Mouse (Mus musculus): ENCODE measurements around the gene Ripk3. TPM values are rescaled to one million over a fixed set of nuclear protein-coding genes. Genes with fewer than 3 reads are reported as not detected.
A peak's percentile ranks its signal among the peaks of the same experiment; 100 is the strongest.

Gene Ripk3
- polyA plus RNA-seq (2012; rRNA removed) = 24.7 and 42.1 TPM in 2 replicates

DNA sequence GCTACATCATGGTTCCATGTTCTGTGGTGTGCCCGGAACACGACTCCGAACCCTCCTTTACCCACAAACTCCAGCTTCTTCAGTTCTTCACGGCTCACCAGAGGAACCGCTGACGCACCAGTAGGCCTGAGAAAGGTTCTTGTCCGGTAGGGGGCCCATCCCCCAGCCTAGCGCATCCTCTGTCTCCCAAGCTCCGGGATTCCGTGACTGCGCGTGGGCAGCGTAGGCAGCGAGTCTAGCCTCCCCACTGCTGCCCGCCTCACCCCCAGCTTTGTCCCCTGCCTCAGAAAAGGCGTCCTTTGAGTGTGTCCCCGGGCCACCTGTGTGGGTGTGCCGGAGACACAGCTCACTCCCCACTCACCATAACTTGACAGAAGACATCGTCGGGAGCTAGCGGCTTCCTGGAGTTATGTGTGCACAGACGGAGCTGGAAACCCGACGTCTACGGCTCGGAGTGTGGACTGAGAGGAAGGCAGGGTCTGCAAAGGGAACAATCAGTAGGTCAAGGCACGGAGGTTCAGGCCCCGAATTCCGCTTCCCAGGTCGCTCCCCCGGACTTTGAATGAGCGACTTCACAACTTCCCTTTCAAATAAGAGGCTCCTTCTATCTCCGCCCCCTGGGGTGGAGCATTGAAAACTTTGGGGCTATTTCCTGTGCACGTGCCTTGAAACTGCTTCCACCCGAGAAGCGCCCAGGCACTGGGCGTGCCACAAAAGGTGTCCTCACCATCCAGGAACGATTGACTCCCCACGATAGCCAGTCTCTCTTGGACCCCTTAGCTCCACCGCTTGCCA lies at the start of gene Ripk3:
TSS of gene Ripk3 (minus strand) at position 610 of the 795 bp plus-strand sequence.
- TF ChIP-seq CTCF (IDR thresholded peaks at IDR 0.05; ENCODE audit: extremely low read depth, insufficient read length, insufficient replicate concordance, low read depth, low read length) (no peak), POLR2A (IDR thresholded peaks at IDR 0.05; ENCODE audit: low read depth, low read length) (peak; percentile 82; the same call in 1 of the 2 replicates)
- no peaks in the 10 kb centered on the region for H3K27me3 ChIP-seq (ENCODE audit: control insufficient read depth, insufficient read depth, low read length)
- H3K4me1 ChIP-seq (ENCODE audit: control insufficient read depth, insufficient read depth, insufficient read length, low read length) = peaks cover 9% of the 10 kb centered on the region
- H3K27ac ChIP-seq (ENCODE audit: insufficient read depth, low read depth, low read length) = no peak within 1 kb of the TSS
- H3K4me3 ChIP-seq (ENCODE audit: low read depth, low read length) = peak within 1 kb of the TSS; percentile 71
- WGBS = 4% methylated on average over 40 of the region's 40 CpGs
- peaks cover 11% of the 10 kb centered on the region; the same call in 1 of the 2 replicates for H3K36me3 ChIP-seq (ENCODE audit: control insufficient read depth, insufficient read depth, low read length)

- H3K27me3 ChIP-seq (ENCODE audit: control insufficient read depth, insufficient read depth, low read length) = no peaks in the 10 kb centered on the region
- no peak overlapping the region for H3K27ac ChIP-seq (ENCODE audit: insufficient read depth, low read depth, low read length)
- no peaks in the 10 kb centered on the region for H3K4me1 ChIP-seq (ENCODE audit: control insufficient read depth, insufficient read depth, insufficient read length, low read length)
- H3K4me3 ChIP-seq (ENCODE audit: low read depth, low read length) = no peak overlapping the region
- no peaks in the 10 kb centered on the region for H3K36me3 ChIP-seq (ENCODE audit: control insufficient read depth, insufficient read depth, low read length)
- TF ChIP-seq POLR2A (IDR thresholded peaks at IDR 0.05; ENCODE audit: low read depth, low read length) (no peak), CTCF (IDR thresholded peaks at IDR 0.05; ENCODE audit: extremely low read depth, insufficient read length, insufficient replicate concordance, low read depth, low read length) (no peak)
- WGBS = 78% methylated on average over 5 of the region's 5 CpGs
Observed at GRCm38 (mm10) chr14:55838312-55838711, 49.6 kb upstream of the Ripk3 start.

- Histone ChIP-seq H3K27me3 (ENCODE audit: control insufficient read depth, insufficient read depth, low read length) (no peaks in the 10 kb centered on the region), H3K36me3 (ENCODE audit: control insufficient read depth, insufficient read depth, low read length) (no peaks in the 10 kb centered on the region), H3K4me1 (ENCODE audit: control insufficient read depth, insufficient read depth, insufficient read length, low read length) (no peaks in the 10 kb centered on the region), H3K4me3 (ENCODE audit: low read depth, low read length) (no peak overlapping the region), H3K27ac (ENCODE audit: insufficient read depth, low read depth, low read length) (no peak overlapping the region)
- TF ChIP-seq CTCF (IDR thresholded peaks at IDR 0.05; ENCODE audit: extremely low read depth, insufficient read length, insufficient replicate concordance, low read depth, low read length) (no peak), POLR2A (IDR thresholded peaks at IDR 0.05; ENCODE audit: low read depth, low read length) (no peak)
- WGBS = 83% methylated on average over 5 of the region's 5 CpGs
Observed at GRCm38 (mm10) chr14:55834808-55835533, 46.3 kb upstream of the Ripk3 start.

DNA sequence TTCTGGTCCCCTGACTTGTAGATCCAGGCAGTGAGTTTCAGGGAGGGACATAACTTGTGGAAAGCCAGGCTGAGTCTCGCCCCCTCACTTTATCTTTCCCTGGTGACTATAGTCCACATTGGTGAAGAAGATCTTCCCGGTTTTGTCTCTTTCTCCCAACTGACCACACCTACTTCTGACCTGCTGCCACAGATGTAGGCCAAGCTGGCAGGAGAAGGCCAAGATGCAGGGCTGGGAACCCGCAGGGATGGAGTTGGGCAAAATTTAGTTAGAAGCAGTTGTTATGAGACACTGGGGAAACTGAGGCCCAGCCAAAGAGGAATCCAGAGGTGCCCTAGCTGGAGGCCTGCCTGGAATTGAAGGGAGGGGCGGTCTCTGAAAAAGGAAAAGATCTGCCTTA lies 44.5 kb upstream of the Ripk3 start:
- TF ChIP-seq POLR2A (IDR thresholded peaks at IDR 0.05; ENCODE audit: low read depth, low read length) = no peak
- no peak for TF ChIP-seq CTCF (IDR thresholded peaks at IDR 0.05; ENCODE audit: extremely low read depth, insufficient read length, insufficient replicate concordance, low read depth, low read length)
- no peaks in the 10 kb centered on the region for H3K36me3 ChIP-seq (ENCODE audit: control insufficient read depth, insufficient read depth, low read length)
- H3K4me1 ChIP-seq (ENCODE audit: control insufficient read depth, insufficient read depth, insufficient read length, low read length) = no peaks in the 10 kb centered on the region
- H3K27me3 ChIP-seq (ENCODE audit: control insufficient read depth, insufficient read depth, low read length) = no peaks in the 10 kb centered on the region
- H3K4me3 ChIP-seq (ENCODE audit: low read depth, low read length) = no peak overlapping the region
- 74% methylated on average over 4 of the region's 4 CpGs for whole genome bisulfite sequencing
- no peak overlapping the region for H3K27ac ChIP-seq (ENCODE audit: insufficient read depth, low read depth, low read length)

- Histone ChIP-seq H3K27ac (ENCODE audit: insufficient read depth, low read depth, low read length) (no peak overlapping the region), H3K4me3 (ENCODE audit: low read depth, low read length) (no peak overlapping the region), H3K36me3 (ENCODE audit: control insufficient read depth, insufficient read depth, low read length) (no peaks in the 10 kb centered on the region), H3K4me1 (ENCODE audit: control insufficient read depth, insufficient read depth, insufficient read length, low read length) (no peaks in the 10 kb centered on the region), H3K27me3 (ENCODE audit: control insufficient read depth, insufficient read depth, low read length) (peaks cover 7% of the 10 kb centered on the region)
- 70% methylated on average over 4 of the region's 4 CpGs for WGBS
- TF ChIP-seq POLR2A (IDR thresholded peaks at IDR 0.05; ENCODE audit: low read depth, low read length) (no peak), CTCF (IDR thresholded peaks at IDR 0.05; ENCODE audit: extremely low read depth, insufficient read length, insufficient replicate concordance, low read depth, low read length) (no peak)
Observed at GRCm38 (mm10) chr14:55830331-55830730, 41.7 kb upstream of the Ripk3 start.

- Histone ChIP-seq H3K36me3 (ENCODE audit: control insufficient read depth, insufficient read depth, low read length) (no peaks in the 10 kb centered on the region), H3K27ac (ENCODE audit: insufficient read depth, low read depth, low read length) (no peak overlapping the region), H3K27me3 (ENCODE audit: control insufficient read depth, insufficient read depth, low read length) (peaks cover 11% of the 10 kb centered on the region), H3K4me3 (ENCODE audit: low read depth, low read length) (no peak overlapping the region), H3K4me1 (ENCODE audit: control insufficient read depth, insufficient read depth, insufficient read length, low read length) (no peaks in the 10 kb centered on the region)
- 89% methylated on average over 16 of the region's 16 CpGs for WGBS
- no peak for TF ChIP-seq POLR2A (IDR thresholded peaks at IDR 0.05; ENCODE audit: low read depth, low read length)
- TF ChIP-seq CTCF (IDR thresholded peaks at IDR 0.05; ENCODE audit: extremely low read depth, insufficient read length, insufficient replicate concordance, low read depth, low read length) = no peak
Observed at GRCm38 (mm10) chr14:55829854-55830253, 41.2 kb upstream of the Ripk3 start.

- TF ChIP-seq POLR2A (IDR thresholded peaks at IDR 0.05; ENCODE audit: low read depth, low read length) (no peak), CTCF (IDR thresholded peaks at IDR 0.05; ENCODE audit: extremely low read depth, insufficient read length, insufficient replicate concordance, low read depth, low read length) (no peak)
- peaks cover 21% of the 10 kb centered on the region for H3K27me3 ChIP-seq (ENCODE audit: control insufficient read depth, insufficient read depth, low read length)
- H3K4me3 ChIP-seq (ENCODE audit: low read depth, low read length) = no peak overlapping the region
- H3K27ac ChIP-seq (ENCODE audit: insufficient read depth, low read depth, low read length) = no peak overlapping the region
- H3K36me3 ChIP-seq (ENCODE audit: control insufficient read depth, insufficient read depth, low read length) = no peaks in the 10 kb centered on the region
- WGBS = 39% methylated on average over 3 of the region's 3 CpGs
- no peaks in the 10 kb centered on the region for H3K4me1 ChIP-seq (ENCODE audit: control insufficient read depth, insufficient read depth, insufficient read length, low read length)
Observed at GRCm38 (mm10) chr14:55828716-55829263, 40.1 kb upstream of the Ripk3 start.
